Mouse (Mus musculus): ENCODE results near the gene Ncl. TPM values are rescaled to one million over a fixed set of nuclear protein-coding genes. Genes with fewer than 3 reads are reported as not detected.

Gene Ncl
- polyA plus RNA-seq (2012) = 62.6 and 76.8 TPM in 2 replicates

- H3K27me3 ChIP-seq (ENCODE audit: control insufficient read depth) = no peaks in the 10 kb centered on the region
- peaks cover 57% of the 10 kb centered on the region for H3K4me1 ChIP-seq (ENCODE audit: control insufficient read depth)
- no peaks in the 10 kb centered on the region for H3K9me3 ChIP-seq (ENCODE audit: control insufficient read depth, low read length)
- H3K36me3 ChIP-seq (ENCODE audit: control insufficient read depth) = peaks cover 42% of the 10 kb centered on the region
- TF ChIP-seq GATA1 (IDR thresholded peaks at IDR 0.05; ENCODE audit: low read length) (no peak), TAL1 (IDR thresholded peaks at IDR 0.05; ENCODE audit: low read length) (no peak)
- peak within 1 kb of the TSS; percentile 91 for H3K4me3 ChIP-seq (replicated peaks)
Measured at GRCm38 (mm10) chr1:86358906-86359797, at the start of gene Ncl. Gene Ncl (minus strand): TSS chr1:86359400.

DNA sequence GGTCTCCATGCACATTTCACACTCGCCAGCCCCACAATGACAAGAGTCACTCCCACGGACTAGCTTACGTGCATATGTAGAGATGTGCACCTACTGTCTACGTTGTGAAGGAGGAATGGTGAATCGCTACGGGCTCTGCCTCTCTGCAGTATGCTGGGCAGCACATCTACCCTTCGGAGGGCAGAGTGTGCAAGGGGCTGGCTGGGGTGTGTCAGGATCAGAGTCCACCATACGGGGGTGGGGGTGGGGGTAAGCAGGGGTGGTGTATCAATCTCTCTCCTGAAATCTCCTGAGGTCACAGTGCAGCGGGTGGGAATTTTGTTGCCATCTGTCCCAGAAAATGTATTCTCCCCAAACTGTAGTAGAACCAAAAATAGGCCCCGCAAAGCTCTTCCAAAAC, 49.3 kb upstream of the Ncl start:
- H3K36me3 ChIP-seq (ENCODE audit: control insufficient read depth) = no peaks in the 10 kb centered on the region
- H3K9me3 ChIP-seq (ENCODE audit: control insufficient read depth, low read length) = peaks cover 3% of the 10 kb centered on the region; the same call in 1 of the 2 replicates
- H3K27me3 ChIP-seq (ENCODE audit: control insufficient read depth) = no peaks in the 10 kb centered on the region
- H3K4me1 ChIP-seq (ENCODE audit: control insufficient read depth) = no peaks in the 10 kb centered on the region
- H3K4me3 ChIP-seq (replicated peaks) = no peak overlapping the region
- TF ChIP-seq TAL1 (IDR thresholded peaks at IDR 0.05; ENCODE audit: low read length) (no peak), GATA1 (IDR thresholded peaks at IDR 0.05; ENCODE audit: low read length) (no peak)

- Histone ChIP-seq H3K4me1 (ENCODE audit: control insufficient read depth) (no peaks in the 10 kb centered on the region), H3K4me3 (replicated peaks) (no peak overlapping the region), H3K36me3 (ENCODE audit: control insufficient read depth) (no peaks in the 10 kb centered on the region), H3K9me3 (ENCODE audit: control insufficient read depth, low read length) (peaks cover 3% of the 10 kb centered on the region; the same call in 1 of the 2 replicates), H3K27me3 (ENCODE audit: control insufficient read depth) (no peaks in the 10 kb centered on the region)
- TF ChIP-seq TAL1 (IDR thresholded peaks at IDR 0.05; ENCODE audit: low read length) (no peak), GATA1 (IDR thresholded peaks at IDR 0.05; ENCODE audit: low read length) (no peak)
Measured at GRCm38 (mm10) chr1:86406914-86407313, 47.7 kb upstream of the Ncl start.

- peaks cover 3% of the 10 kb centered on the region; the same call in 1 of the 2 replicates for H3K9me3 ChIP-seq (ENCODE audit: control insufficient read depth, low read length)
- no peaks in the 10 kb centered on the region for H3K36me3 ChIP-seq (ENCODE audit: control insufficient read depth)
- H3K27me3 ChIP-seq (ENCODE audit: control insufficient read depth) = no peaks in the 10 kb centered on the region
- TF ChIP-seq TAL1 (IDR thresholded peaks at IDR 0.05; ENCODE audit: low read length) (no peak), GATA1 (IDR thresholded peaks at IDR 0.05; ENCODE audit: low read length) (no peak)
- no peak overlapping the region for H3K4me3 ChIP-seq (replicated peaks)
- H3K4me1 ChIP-seq (ENCODE audit: control insufficient read depth) = no peaks in the 10 kb centered on the region
Measured at GRCm38 (mm10) chr1:86406313-86406712, 47.1 kb upstream of the Ncl start.

DNA sequence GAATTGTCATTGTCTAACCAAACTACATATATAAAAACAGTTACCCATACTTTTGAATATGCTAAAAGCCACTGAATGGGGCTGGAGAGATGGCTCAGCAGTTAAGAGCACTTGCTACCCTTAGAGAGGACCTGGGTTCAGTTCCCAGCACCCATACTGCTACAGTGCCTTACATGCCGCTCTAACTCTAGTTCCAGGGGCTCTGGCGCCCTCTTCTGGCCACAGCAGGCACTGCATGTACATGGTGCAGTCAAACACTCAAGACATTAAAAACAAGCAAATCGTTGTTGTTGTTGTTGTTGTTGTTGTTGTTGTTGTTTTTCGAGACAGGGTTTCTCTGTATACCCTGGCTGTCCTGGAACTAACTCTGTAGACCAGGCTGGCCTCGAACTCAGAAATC, 45.6 kb upstream of the Ncl start:
- TF ChIP-seq TAL1 (IDR thresholded peaks at IDR 0.05; ENCODE audit: low read length) (no peak), GATA1 (IDR thresholded peaks at IDR 0.05; ENCODE audit: low read length) (no peak)

DNA sequence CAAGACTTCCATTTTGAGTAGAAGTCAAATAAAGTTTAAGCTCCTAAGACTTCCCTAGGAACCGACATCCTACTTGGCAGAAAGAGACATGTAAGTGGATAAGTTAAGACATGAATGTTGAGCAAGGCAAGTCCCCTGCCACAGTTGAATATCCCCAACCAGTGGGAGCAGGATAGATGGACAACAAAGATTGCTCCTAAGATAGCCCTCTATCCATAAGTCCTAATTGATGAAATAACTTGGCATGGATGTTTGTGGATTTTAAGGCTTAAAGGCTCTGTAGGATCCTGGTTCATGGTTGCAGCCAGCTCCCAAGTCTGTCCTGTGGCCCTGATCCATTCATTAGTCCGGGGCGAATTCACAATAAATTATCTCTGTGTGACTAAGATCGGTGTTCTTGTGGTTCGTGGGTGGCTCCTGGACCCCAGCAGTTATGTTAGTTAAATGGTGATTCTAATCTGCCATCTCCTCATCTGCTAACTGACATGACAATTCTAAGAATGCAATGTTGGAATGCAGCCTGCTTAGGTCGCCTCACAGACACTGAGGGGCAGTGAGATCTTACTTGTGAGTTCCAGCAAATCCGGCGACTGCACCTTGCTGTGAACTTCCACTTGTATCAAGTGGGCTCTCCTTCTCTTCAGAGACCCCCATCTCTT, 41.0 kb upstream of the Ncl start:
- Histone ChIP-seq H3K36me3 (ENCODE audit: control insufficient read depth) (no peaks in the 10 kb centered on the region), H3K27me3 (ENCODE audit: control insufficient read depth) (no peaks in the 10 kb centered on the region), H3K4me1 (ENCODE audit: control insufficient read depth) (no peaks in the 10 kb centered on the region), H3K9me3 (ENCODE audit: control insufficient read depth, low read length) (peaks cover 3% of the 10 kb centered on the region; the same call in 1 of the 2 replicates), H3K4me3 (replicated peaks) (no peak overlapping the region)
- no peak for TF ChIP-seq TAL1 (IDR thresholded peaks at IDR 0.05; ENCODE audit: low read length)
- no peak for TF ChIP-seq GATA1 (IDR thresholded peaks at IDR 0.05; ENCODE audit: low read length)

More for the DNA sequence above, 45.6 kb upstream of the Ncl start:
- Histone ChIP-seq H3K9me3 (ENCODE audit: control insufficient read depth, low read length) (peaks cover 3% of the 10 kb centered on the region; the same call in 1 of the 2 replicates), H3K4me1 (ENCODE audit: control insufficient read depth) (no peaks in the 10 kb centered on the region), H3K27me3 (ENCODE audit: control insufficient read depth) (no peaks in the 10 kb centered on the region), H3K4me3 (replicated peaks) (no peak overlapping the region), H3K36me3 (ENCODE audit: control insufficient read depth) (no peaks in the 10 kb centered on the region)

DNA sequence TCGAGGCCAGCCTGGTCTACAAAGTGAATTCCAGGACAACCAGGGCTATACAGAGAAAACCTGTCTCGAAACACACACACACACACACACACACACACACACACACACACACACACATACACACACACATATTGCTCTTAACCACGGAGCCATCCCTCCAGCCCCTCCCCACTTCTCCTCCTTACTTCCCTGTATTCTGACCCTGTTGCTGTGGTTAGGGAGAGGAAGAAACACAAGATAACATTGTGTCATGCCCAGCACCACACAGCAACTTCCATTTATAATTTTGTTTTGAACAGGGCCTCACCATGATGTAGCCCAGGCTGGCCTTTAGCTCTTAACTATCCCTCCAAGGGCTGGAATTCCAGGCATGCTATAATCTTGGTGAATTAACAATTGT, 40.1 kb upstream of the Ncl start:
- Histone ChIP-seq H3K36me3 (ENCODE audit: control insufficient read depth) (no peaks in the 10 kb centered on the region), H3K4me1 (ENCODE audit: control insufficient read depth) (no peaks in the 10 kb centered on the region), H3K4me3 (replicated peaks) (no peak overlapping the region), H3K9me3 (ENCODE audit: control insufficient read depth, low read length) (no peaks in the 10 kb centered on the region), H3K27me3 (ENCODE audit: control insufficient read depth) (no peaks in the 10 kb centered on the region)
- TF ChIP-seq GATA1 (IDR thresholded peaks at IDR 0.05; ENCODE audit: low read length) (no peak), TAL1 (IDR thresholded peaks at IDR 0.05; ENCODE audit: low read length) (no peak)

DNA sequence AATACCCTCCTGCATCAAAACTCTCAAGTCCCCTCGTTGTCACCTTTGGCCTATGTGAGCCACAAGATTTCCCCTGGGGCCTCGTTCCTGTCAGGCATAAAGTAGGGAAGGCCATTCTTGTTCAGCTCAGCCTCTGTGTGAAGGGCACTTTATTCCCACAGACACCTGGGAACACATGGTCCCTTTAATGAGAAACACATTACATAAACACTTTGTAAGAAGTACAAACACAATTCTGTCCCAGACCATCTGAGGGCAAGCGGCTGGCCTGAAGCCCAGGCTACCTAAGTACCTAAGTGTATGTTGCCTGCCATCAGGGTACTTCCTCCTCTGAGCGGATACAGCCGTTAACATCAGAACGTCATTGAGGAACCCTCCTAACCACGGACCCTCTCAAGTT, 39.0 kb upstream of the Ncl start:
- Histone ChIP-seq H3K36me3 (ENCODE audit: control insufficient read depth) (no peaks in the 10 kb centered on the region), H3K9me3 (ENCODE audit: control insufficient read depth, low read length) (no peaks in the 10 kb centered on the region), H3K27me3 (ENCODE audit: control insufficient read depth) (no peaks in the 10 kb centered on the region), H3K4me1 (ENCODE audit: control insufficient read depth) (no peaks in the 10 kb centered on the region), H3K4me3 (replicated peaks) (no peak overlapping the region)
- no peak for TF ChIP-seq TAL1 (IDR thresholded peaks at IDR 0.05; ENCODE audit: low read length)
- no peak for TF ChIP-seq GATA1 (IDR thresholded peaks at IDR 0.05; ENCODE audit: low read length)

DNA sequence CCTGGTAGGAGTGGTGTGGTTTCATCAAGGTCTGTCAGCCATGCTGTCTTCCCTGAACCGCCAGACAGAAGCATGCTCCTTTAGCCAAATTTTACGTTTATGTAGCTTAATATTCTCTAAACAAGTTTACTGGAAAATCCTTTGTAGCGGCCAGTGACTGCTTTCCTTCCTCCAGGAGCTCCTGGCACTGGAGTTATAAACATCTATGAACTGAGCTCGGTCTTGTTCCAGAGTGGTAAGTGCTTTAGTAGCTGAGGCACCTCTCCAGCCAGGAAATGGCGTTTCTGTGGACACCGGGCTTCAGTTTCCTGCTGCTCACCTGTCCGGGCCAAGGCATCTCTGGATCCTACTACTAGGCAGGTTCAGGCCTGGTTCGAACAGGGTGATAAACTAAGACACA, 38.4 kb upstream of the Ncl start:
- TF ChIP-seq TAL1 (IDR thresholded peaks at IDR 0.05; ENCODE audit: low read length) (no peak), GATA1 (IDR thresholded peaks at IDR 0.05; ENCODE audit: low read length) (no peak)
- Histone ChIP-seq H3K4me1 (ENCODE audit: control insufficient read depth) (no peaks in the 10 kb centered on the region), H3K9me3 (ENCODE audit: control insufficient read depth, low read length) (no peaks in the 10 kb centered on the region), H3K36me3 (ENCODE audit: control insufficient read depth) (no peaks in the 10 kb centered on the region), H3K4me3 (replicated peaks) (no peak overlapping the region), H3K27me3 (ENCODE audit: control insufficient read depth) (no peaks in the 10 kb centered on the region)

Measured in erythroblast, embryonic 14.5 days (primary cell).